15 mouse cellular contexts compared by ENCODE assay signal in genomic region chr7:35958052-35958451, GRCm38 (mm10).
DNase-seq lines count a peak whose midpoint lies in the region; ATAC-seq and TF ChIP-seq lines count a peak whose summit lies in the region.
"Had no signal": no experiment of that assay in that cellular context is flagged by ENCODE, and none has a peak within 500 bp of the region (broad histone marks: within the 10 kb centered on the region; RNA-seq: fewer than 3 reads in every experiment).

No protein-coding gene starts in this region.

- H3K9me3 ChIP-seq in embryonic facial prominence, embryonic 14.5 days (ENCODE audit: control insufficient read depth, low read length) = peaks cover 5% of the 10 kb centered on the region; the same call in 1 of the 2 replicates
- no peaks in the 10 kb centered on the region for H3K9me3 ChIP-seq in embryonic facial prominence, embryonic 10.5 days
- no peaks in the 10 kb centered on the region for H3K9me3 ChIP-seq in lung, postnatal 0 days (ENCODE audit: low read length)
- H3K9me3 ChIP-seq in intestine, embryonic 15.5 days = no peaks in the 10 kb centered on the region

- H3K27me3 ChIP-seq in embryonic facial prominence, embryonic 14.5 days (replicated peaks; ENCODE audit: control insufficient read depth, insufficient read depth, low read length) = no peaks in the 10 kb centered on the region
- no peaks in the 10 kb centered on the region for H3K27me3 ChIP-seq in embryonic facial prominence, embryonic 10.5 days (replicated peaks; ENCODE audit: low read depth, poor library complexity, severe bottlenecking)
- no peaks in the 10 kb centered on the region for H3K27me3 ChIP-seq in lung, postnatal 0 days (replicated peaks; ENCODE audit: insufficient read depth, low read length)
- H3K27me3 ChIP-seq in intestine, embryonic 15.5 days (replicated peaks) = no peaks in the 10 kb centered on the region
- H3K27me3 ChIP-seq: CH12.LX had no signal

- peak; percentile 13 for DNase-seq in embryonic facial prominence, embryonic 14.5 days (ENCODE audit: low spot score)
- DNase-seq in embryonic facial prominence, embryonic 10.5 days (ENCODE audit: low spot score) = no peak
- DNase-seq in lung, postnatal 0 days (ENCODE audit: low spot score) = peak; percentile 26
- DNase-seq in lung, postnatal 4 days = no peak
- DNase-seq in embryo, embryonic 9.5 days (ENCODE audit: extremely low spot score) = peak; percentile 35
- peak; percentile 17 to 25 for DNase-seq in kidney, postnatal 36 days
- no peak for DNase-seq in left cerebral cortex, postnatal 4 days
- DNase-seq: cerebellum, adult 8-10 months; gastrocnemius, postnatal 25 days; liver; thymus, postnatal 25 days had no signal

- no peaks in the 10 kb centered on the region for H3K36me3 ChIP-seq in embryonic facial prominence, embryonic 14.5 days (ENCODE audit: control insufficient read depth, insufficient read depth, low read length)
- no peaks in the 10 kb centered on the region for H3K36me3 ChIP-seq in embryonic facial prominence, embryonic 10.5 days (replicated peaks)
- H3K36me3 ChIP-seq in lung, postnatal 0 days (ENCODE audit: insufficient read depth, low read length) = no peaks in the 10 kb centered on the region
- no peaks in the 10 kb centered on the region for H3K36me3 ChIP-seq in intestine, embryonic 15.5 days

- intact Hi-C loops in left cerebral cortex, postnatal 4 days (cut with DNase I) = no loop called here

- no peak for TF ChIP-seq CTCF in lung, postnatal 0 days (IDR thresholded peaks at IDR 0.05)

- H3K27ac ChIP-seq in embryonic facial prominence, embryonic 14.5 days (replicated peaks; ENCODE audit: low read depth, low read length) = no peak overlapping the region
- no peak overlapping the region for H3K27ac ChIP-seq in embryonic facial prominence, embryonic 10.5 days (replicated peaks)
- no peak overlapping the region for H3K27ac ChIP-seq in lung, postnatal 0 days (ENCODE audit: low read length)
- no peak overlapping the region for H3K27ac ChIP-seq in intestine, embryonic 15.5 days
- H3K27ac ChIP-seq: macrophage had no signal

- no peak overlapping the region for H3K4me2 ChIP-seq in embryonic facial prominence, embryonic 14.5 days (ENCODE audit: low read depth, low read length)
- H3K4me2 ChIP-seq in lung, postnatal 0 days (replicated peaks; ENCODE audit: low read depth, low read length) = no peak overlapping the region
- no peak overlapping the region for H3K4me2 ChIP-seq in intestine, embryonic 15.5 days (replicated peaks)

- H3K9ac ChIP-seq in embryonic facial prominence, embryonic 14.5 days (ENCODE audit: low read depth, low read length) = no peak overlapping the region
- H3K9ac ChIP-seq in lung, postnatal 0 days (replicated peaks; ENCODE audit: low read depth) = no peak overlapping the region
- H3K9ac ChIP-seq in intestine, embryonic 15.5 days = no peak overlapping the region

- H3K4me1 ChIP-seq in embryonic facial prominence, embryonic 14.5 days (ENCODE audit: control insufficient read depth, insufficient read depth, low read length) = no peaks in the 10 kb centered on the region
- H3K4me1 ChIP-seq in embryonic facial prominence, embryonic 10.5 days = peaks cover 12% of the 10 kb centered on the region
- no peaks in the 10 kb centered on the region for H3K4me1 ChIP-seq in lung, postnatal 0 days (ENCODE audit: insufficient read depth, low read depth, low read length)
- no peaks in the 10 kb centered on the region for H3K4me1 ChIP-seq in intestine, embryonic 15.5 days (replicated peaks)

- no peak for ATAC-seq in embryonic facial prominence, embryonic 14.5 days (ENCODE audit: low read depth)
- ATAC-seq in lung, postnatal 0 days = no peak
- ATAC-seq in intestine, embryonic 15.5 days = no peak
- ATAC-seq: intestine, postnatal 0 days had no signal

- TF ChIP-seq EP300 in lung, postnatal 0 days (IDR thresholded peaks at IDR 0.05) = no peak

- 29% methylated on average over 2 of the region's 2 CpGs for WGBS in embryonic facial prominence, embryonic 14.5 days
- 18% methylated on average over 2 of the region's 2 CpGs for WGBS in embryonic facial prominence, embryonic 10.5 days
- 32% methylated on average over 2 of the region's 2 CpGs for WGBS in lung, postnatal 0 days
- WGBS in intestine, embryonic 15.5 days = 44% methylated on average over 2 of the region's 2 CpGs

- H3K4me3 ChIP-seq in embryonic facial prominence, embryonic 14.5 days (ENCODE audit: low read depth, low read length) = no peak overlapping the region
- no peak overlapping the region for H3K4me3 ChIP-seq in embryonic facial prominence, embryonic 10.5 days
- no peak overlapping the region for H3K4me3 ChIP-seq in lung, postnatal 0 days (ENCODE audit: low read depth, low read length)
- H3K4me3 ChIP-seq in intestine, embryonic 15.5 days (replicated peaks) = no peak overlapping the region

Comparison
In these comparisons a context has a peak if more than half of its experiments do, and no peak if none do; other contexts are left out.
1. DNase-seq: peak in embryonic facial prominence, embryonic 14.5 days (single experiment), lung, postnatal 0 days (single experiment), embryo, embryonic 9.5 days (single experiment) and kidney, postnatal 36 days (2 of 2); none in embryonic facial prominence, embryonic 10.5 days (single experiment), lung, postnatal 4 days (0 of 2) and left cerebral cortex, postnatal 4 days (single experiment).